Mouse (Mus musculus): ENCODE measurements around the gene Itprip.

Gene Itprip

GRCm38 (mm10) chr19:47885191-47885743, 33.8 kb downstream of the Itprip start:
- no peak for DNase-seq (ENCODE audit: low spot score)

GRCm38 (mm10) chr19:47884296-47885085, 34.6 kb downstream of the Itprip start:
- no peak for DNase-seq (ENCODE audit: low spot score)

- no peak for DNase-seq (ENCODE audit: low spot score)
These were observed 36.2 kb downstream of the Itprip start for GRCm38 (mm10) chr19:47882882-47883254.

GRCm38 (mm10) chr19:47882151-47882881, 36.8 kb downstream of the Itprip start:
- peak; percentile 88 for DNase-seq (ENCODE audit: low spot score)

- no peak for DNase-seq (ENCODE audit: low spot score)
These were observed 37.6 kb downstream of the Itprip start for GRCm38 (mm10) chr19:47881538-47881937.

GRCm38 (mm10) chr19:47876252-47876651, 42.8 kb downstream of the Itprip start:
- DNase-seq (ENCODE audit: low spot score): no peak

- DNase-seq (ENCODE audit: low spot score): no peak
These were observed 47.6 kb downstream of the Itprip start for GRCm38 (mm10) chr19:47871515-47871914.

GRCm38 (mm10) chr19:47870102-47870666, 48.9 kb downstream of the Itprip start:
- DNase-seq (ENCODE audit: low spot score): no peak

- no peak for DNase-seq (ENCODE audit: low spot score)
These were observed 49.6 kb downstream of the Itprip start for GRCm38 (mm10) chr19:47869516-47869915.

GRCm38 (mm10) chr19:47868951-47869350, 50.1 kb downstream of the Itprip start:
- DNase-seq (ENCODE audit: low spot score): no peak

GRCm38 (mm10) chr19:47867628-47868175, 51.4 kb downstream of the Itprip start:
- DNase-seq (ENCODE audit: low spot score): no peak

GRCm38 (mm10) chr19:47865353-47865947, 53.6 kb downstream of the Itprip start, which contains the start of gene Gsto2:
TSS of gene Gsto2 (plus strand) at chr19:47865534.
- DNase-seq (ENCODE audit: low spot score): peak; percentile 96

GRCm38 (mm10) chr19:47864721-47865120, 54.4 kb downstream of the Itprip start:
- DNase-seq (ENCODE audit: low spot score): no peak

- no peak for DNase-seq (ENCODE audit: low spot score)
These were observed 55.0 kb downstream of the Itprip start for GRCm38 (mm10) chr19:47864051-47864450.

GRCm38 (mm10) chr19:47862581-47862980, 56.5 kb downstream of the Itprip start:
- no peak for DNase-seq (ENCODE audit: low spot score)

GRCm38 (mm10) chr19:47859180-47859579, 59.9 kb downstream of the Itprip start:
- no peak for DNase-seq (ENCODE audit: low spot score)

- no peak for DNase-seq (ENCODE audit: low spot score)
These were observed 60.8 kb downstream of the Itprip start for GRCm38 (mm10) chr19:47857957-47858942.

GRCm38 (mm10) chr19:47854796-47855783, 64.0 kb downstream of the Itprip start, which contains the start of gene Gsto1:
TSS of gene Gsto1 (plus strand) at chr19:47854970.
- peak; percentile 63 for DNase-seq (ENCODE audit: low spot score)
